Mouse (Mus musculus): ENCODE measurements around the gene Hcar2. TPM values are rescaled to one million over a fixed set of nuclear protein-coding genes. Genes with fewer than 3 reads are reported as not detected.

The Hcar2 gene
- total and polyA plus RNA-seq, 2 experiments from 2014 or later: not detected

GRCm38 (mm10) chr5:123878056-123878455 is 12.8 kb upstream of the Hcar2 start:
- no peak for ATAC-seq (ENCODE audit: low FRiP score)
- no peaks in the 10 kb centered on the region for H3K27me3 ChIP-seq (ENCODE audit: insufficient read depth, low read length)
- no peaks in the 10 kb centered on the region for H3K4me1 ChIP-seq (ENCODE audit: insufficient read depth, low read length)
- H3K9ac ChIP-seq (replicated peaks; ENCODE audit: low read length, poor library complexity, severe bottlenecking): no peak overlapping the region
- 69% methylated on average over 14 of the region's 14 CpGs for WGBS
- H3K4me3 ChIP-seq (ENCODE audit: low read depth, low read length): no peak overlapping the region
- H3K4me2 ChIP-seq (ENCODE audit: low read depth, low read length, poor library complexity, severe bottlenecking): no peak overlapping the region; the same call in 1 of the 2 replicates
- H3K27ac ChIP-seq (ENCODE audit: low read depth, low read length): no peak overlapping the region
- DNase-seq (ENCODE audit: low spot score): no peak
- H3K36me3 ChIP-seq (ENCODE audit: insufficient read depth, low read length): no peaks in the 10 kb centered on the region
- H3K9me3 ChIP-seq (ENCODE audit: low read length): no peaks in the 10 kb centered on the region
- TF ChIP-seq CTCF (IDR thresholded peaks at IDR 0.05): no peak

GRCm38 (mm10) chr5:123874177-123874576 is 8.9 kb upstream of the Hcar2 start:
- DNase-seq (ENCODE audit: low spot score) (no peak), ATAC-seq (ENCODE audit: low FRiP score) (no peak)
- Histone ChIP-seq H3K4me1 (ENCODE audit: insufficient read depth, low read length) (no peaks in the 10 kb centered on the region), H3K4me3 (ENCODE audit: low read depth, low read length) (no peak overlapping the region), H3K4me2 (ENCODE audit: low read depth, low read length, poor library complexity, severe bottlenecking) (no peak overlapping the region), H3K27ac (ENCODE audit: low read depth, low read length) (no peak overlapping the region), H3K27me3 (ENCODE audit: insufficient read depth, low read length) (no peaks in the 10 kb centered on the region), H3K9me3 (ENCODE audit: low read length) (no peaks in the 10 kb centered on the region), H3K9ac (replicated peaks; ENCODE audit: low read length, poor library complexity, severe bottlenecking) (no peak overlapping the region), H3K36me3 (ENCODE audit: insufficient read depth, low read length) (no peaks in the 10 kb centered on the region)
- no peak for TF ChIP-seq CTCF (IDR thresholded peaks at IDR 0.05)
- WGBS: 92% methylated on average over 5 of the region's 5 CpGs

GRCm38 (mm10) chr5:123869615-123870014 is 4.3 kb upstream of the Hcar2 start:
- WGBS: 90% methylated on average over 4 of the region's 4 CpGs
- H3K9ac ChIP-seq (replicated peaks; ENCODE audit: low read length, poor library complexity, severe bottlenecking): no peak overlapping the region
- no peak overlapping the region for H3K4me2 ChIP-seq (ENCODE audit: low read depth, low read length, poor library complexity, severe bottlenecking)
- H3K36me3 ChIP-seq (ENCODE audit: insufficient read depth, low read length): no peaks in the 10 kb centered on the region
- H3K4me1 ChIP-seq (ENCODE audit: insufficient read depth, low read length): no peaks in the 10 kb centered on the region
- H3K4me3 ChIP-seq (ENCODE audit: low read depth, low read length): no peak overlapping the region
- no peaks in the 10 kb centered on the region for H3K27me3 ChIP-seq (ENCODE audit: insufficient read depth, low read length)
- ATAC-seq (ENCODE audit: low FRiP score) (no peak), DNase-seq (ENCODE audit: low spot score) (no peak)
- H3K27ac ChIP-seq (ENCODE audit: low read depth, low read length): no peak overlapping the region
- H3K9me3 ChIP-seq (ENCODE audit: low read length): no peaks in the 10 kb centered on the region
- TF ChIP-seq CTCF (IDR thresholded peaks at IDR 0.05): no peak

GRCm38 (mm10) chr5:123866457-123866856 is 1.2 kb upstream of the Hcar2 start:
- Histone ChIP-seq H3K27ac (ENCODE audit: low read depth, low read length) (no peak overlapping the region), H3K9me3 (ENCODE audit: low read length) (no peaks in the 10 kb centered on the region), H3K36me3 (ENCODE audit: insufficient read depth, low read length) (no peaks in the 10 kb centered on the region), H3K4me1 (ENCODE audit: insufficient read depth, low read length) (no peaks in the 10 kb centered on the region), H3K9ac (replicated peaks; ENCODE audit: low read length, poor library complexity, severe bottlenecking) (no peak overlapping the region), H3K4me3 (ENCODE audit: low read depth, low read length) (no peak overlapping the region), H3K4me2 (ENCODE audit: low read depth, low read length, poor library complexity, severe bottlenecking) (no peak overlapping the region), H3K27me3 (ENCODE audit: insufficient read depth, low read length) (no peaks in the 10 kb centered on the region)
- no peak for ATAC-seq (ENCODE audit: low FRiP score)
- no peak for DNase-seq (ENCODE audit: low spot score)
- no peak for TF ChIP-seq CTCF (IDR thresholded peaks at IDR 0.05)
- 87% methylated on average over 4 of the region's 4 CpGs for WGBS

GRCm38 (mm10) chr5:123863934-123864333 is 1.4 kb downstream of the Hcar2 start:
- Histone ChIP-seq H3K36me3 (ENCODE audit: insufficient read depth, low read length) (no peaks in the 10 kb centered on the region), H3K9ac (replicated peaks; ENCODE audit: low read length, poor library complexity, severe bottlenecking) (no peak overlapping the region), H3K4me1 (ENCODE audit: insufficient read depth, low read length) (no peaks in the 10 kb centered on the region), H3K4me3 (ENCODE audit: low read depth, low read length) (no peak overlapping the region), H3K27me3 (ENCODE audit: insufficient read depth, low read length) (no peaks in the 10 kb centered on the region), H3K27ac (ENCODE audit: low read depth, low read length) (no peak overlapping the region), H3K9me3 (ENCODE audit: low read length) (no peaks in the 10 kb centered on the region), H3K4me2 (ENCODE audit: low read depth, low read length, poor library complexity, severe bottlenecking) (no peak overlapping the region)
- DNase-seq (ENCODE audit: low spot score) (no peak), ATAC-seq (ENCODE audit: low FRiP score) (no peak)
- TF ChIP-seq CTCF (IDR thresholded peaks at IDR 0.05): no peak
- 88% methylated on average over 14 of the region's 14 CpGs for WGBS

GRCm38 (mm10) chr5:123862374-123863350 is 2.6 kb downstream of the Hcar2 start:
- no peak for TF ChIP-seq CTCF (IDR thresholded peaks at IDR 0.05)
- Histone ChIP-seq H3K9ac (replicated peaks; ENCODE audit: low read length, poor library complexity, severe bottlenecking) (no peak overlapping the region), H3K4me3 (ENCODE audit: low read depth, low read length) (no peak overlapping the region), H3K4me1 (ENCODE audit: insufficient read depth, low read length) (no peaks in the 10 kb centered on the region), H3K9me3 (ENCODE audit: low read length) (no peaks in the 10 kb centered on the region), H3K27me3 (ENCODE audit: insufficient read depth, low read length) (no peaks in the 10 kb centered on the region), H3K4me2 (ENCODE audit: low read depth, low read length, poor library complexity, severe bottlenecking) (no peak overlapping the region), H3K36me3 (ENCODE audit: insufficient read depth, low read length) (no peaks in the 10 kb centered on the region), H3K27ac (ENCODE audit: low read depth, low read length) (no peak overlapping the region)
- 81% methylated on average over 15 of the region's 15 CpGs for WGBS
- no peak for DNase-seq (ENCODE audit: low spot score)
- ATAC-seq (ENCODE audit: low FRiP score): no peak
